Mouse (Mus musculus): ENCODE results near the gene 3110040M04Rik.
"Not testable (repeated sequence)": the region's sequence is repeated elsewhere in the genome, so short reads cannot be mapped to it uniquely, and the experiment has no call there.

3110040M04Rik gene

GRCm38 (mm10) chr1:151192739-151193138, 11.2 kb upstream of the 3110040M04Rik start:
- not testable (repeated sequence) for DNase-seq (ENCODE audit: low spot score)

GRCm38 (mm10) chr1:151195986-151196385, 7.9 kb upstream of the 3110040M04Rik start:
- DNase-seq (ENCODE audit: low spot score): not testable (repeated sequence)

- DNase-seq (ENCODE audit: low spot score): not testable (repeated sequence)
Observed at GRCm38 (mm10) chr1:151196690-151197089, 7.2 kb upstream of the 3110040M04Rik start.

GRCm38 (mm10) chr1:151198120-151198519, 5.8 kb upstream of the 3110040M04Rik start, which contains the start of gene Gm47995:
TSS of gene Gm47995 (plus strand) at chr1:151198448.
- DNase-seq (ENCODE audit: low spot score): not testable (repeated sequence)

GRCm38 (mm10) chr1:151200620-151201019, 3.3 kb upstream of the 3110040M04Rik start:
- DNase-seq (ENCODE audit: low spot score): not testable (repeated sequence)

- DNase-seq (ENCODE audit: low spot score): not testable (repeated sequence)
Observed at GRCm38 (mm10) chr1:151202771-151203170, 1.1 kb upstream of the 3110040M04Rik start.

- DNase-seq (ENCODE audit: low spot score): not testable (repeated sequence)
Observed at GRCm38 (mm10) chr1:151208493-151208892, 4.6 kb downstream of the 3110040M04Rik start.

- not testable (repeated sequence) for DNase-seq (ENCODE audit: low spot score)
Observed at GRCm38 (mm10) chr1:151208944-151209343, 5.0 kb downstream of the 3110040M04Rik start.

- DNase-seq (ENCODE audit: low spot score): not testable (repeated sequence)
Observed at GRCm38 (mm10) chr1:151209824-151210355, 6.0 kb downstream of the 3110040M04Rik start, which contains the start of gene Gm47996. TSS of gene Gm47996 (plus strand) at chr1:151210131.

- DNase-seq (ENCODE audit: low spot score): not testable (repeated sequence)
Observed at GRCm38 (mm10) chr1:151211666-151212065, 7.7 kb downstream of the 3110040M04Rik start.

- DNase-seq (ENCODE audit: low spot score): no peak
Observed at GRCm38 (mm10) chr1:151214862-151215261, 10.9 kb downstream of the 3110040M04Rik start.

GRCm38 (mm10) chr1:151215985-151216384, 12.1 kb downstream of the 3110040M04Rik start:
- DNase-seq (ENCODE audit: low spot score): no peak

- no peak for DNase-seq (ENCODE audit: low spot score)
Observed at GRCm38 (mm10) chr1:151216417-151216816, 12.5 kb downstream of the 3110040M04Rik start.

GRCm38 (mm10) chr1:151219045-151219444, 15.1 kb downstream of the 3110040M04Rik start:
- DNase-seq (ENCODE audit: low spot score): no peak

- no peak for DNase-seq (ENCODE audit: low spot score)
Observed at GRCm38 (mm10) chr1:151220098-151220497, 16.2 kb downstream of the 3110040M04Rik start.

GRCm38 (mm10) chr1:151222561-151223267, 18.8 kb downstream of the 3110040M04Rik start:
- no peak for DNase-seq (ENCODE audit: low spot score)

GRCm38 (mm10) chr1:151223377-151223776, 19.5 kb downstream of the 3110040M04Rik start:
- DNase-seq (ENCODE audit: low spot score): no peak

- no peak for DNase-seq (ENCODE audit: low spot score)
Observed at GRCm38 (mm10) chr1:151224536-151224935, 20.6 kb downstream of the 3110040M04Rik start.

GRCm38 (mm10) chr1:151227506-151227905, 23.6 kb downstream of the 3110040M04Rik start:
- DNase-seq (ENCODE audit: low spot score): no peak

- DNase-seq (ENCODE audit: low spot score): no peak
Observed at GRCm38 (mm10) chr1:151228320-151228989, 24.5 kb downstream of the 3110040M04Rik start.

- no peak for DNase-seq (ENCODE audit: low spot score)
Observed at GRCm38 (mm10) chr1:151232346-151232745, 28.4 kb downstream of the 3110040M04Rik start.

GRCm38 (mm10) chr1:151233756-151234155, 29.8 kb downstream of the 3110040M04Rik start:
- no peak for DNase-seq (ENCODE audit: low spot score)

GRCm38 (mm10) chr1:151235574-151235973, 31.7 kb downstream of the 3110040M04Rik start:
- no peak for DNase-seq (ENCODE audit: low spot score)

All from layer of hippocampus, adult 9-10 months (tissue).